Mouse (Mus musculus) MEL (cell line): Measurements from ENCODE around the gene Msantd2. TPM values are rescaled to one million over a fixed set of nuclear protein-coding genes. Genes with fewer than 3 reads are reported as not detected.
A peak's percentile ranks its signal among the peaks of the same experiment; 100 is the strongest.

Experiments
- DNase-seq: peaks from one replicate; pipeline ENCODE4 v3.0.0; 2011; ENCODE audit warnings: low read depth, low spot score
- H3K27ac ChIP-seq: 2 replicates; pipeline ENCODE4 v1.5.1; 2012; ENCODE audit warnings: low read depth, mild to moderate bottlenecking, control low read depth, low read length, moderate library complexity; ENCODE audit not compliant: control insufficient read depth
- H3K27me3 ChIP-seq, 2 experiments: fragments of 150-350 bp in 1 of 2; sonication (generic) in 1 of 2; 2 replicates each; pipeline ENCODE4 v1.6.1; 2012; ENCODE audit warnings: low read length in 2 of 2, mild to moderate bottlenecking in 2 of 2, improper control_type of control experiment in 1 of 2, moderate library complexity in 1 of 2; ENCODE audit not compliant: insufficient read depth in 2 of 2, control insufficient read depth in 1 of 2
- H3K36me3 ChIP-seq, 2 experiments: 2 replicates each; pipeline ENCODE4 v1.6.1; 2012 to 2014; ENCODE audit warnings: low read length in 2 of 2, improper control_type of control experiment in 1 of 2, inconsistent platforms in 1 of 2, mild to moderate bottlenecking in 1 of 2; ENCODE audit not compliant: insufficient read depth in 2 of 2, control insufficient read depth in 1 of 2
- H3K4me1 ChIP-seq, 2 experiments: fragments of 150-350 bp in 1 of 2; sonication (generic) in 1 of 2; 2 replicates each; pipeline ENCODE4 v1.6.1; 2012; ENCODE audit warnings: low read length in 2 of 2, improper control_type of control experiment in 1 of 2, mild to moderate bottlenecking in 1 of 2; ENCODE audit not compliant: insufficient read depth in 2 of 2, control insufficient read depth in 1 of 2
- H3K4me3 ChIP-seq, 2 experiments: fragments of 150-350 bp in 1 of 2; sonication (generic) in 1 of 2; 2 replicates each; pipeline ENCODE4 v1.5.1; 2012; ENCODE audit warnings: low read depth in 2 of 2, low read length in 2 of 2, mild to moderate bottlenecking in 2 of 2, moderate library complexity in 2 of 2, control low read depth in 1 of 2, improper control_type of control experiment in 1 of 2; ENCODE audit not compliant: control insufficient read depth in 1 of 2, insufficient read depth in 1 of 2
- H3K79me2 ChIP-seq: 2 replicates; pipeline ENCODE4 v1.6.1; 2012; ENCODE audit warnings: mild to moderate bottlenecking, low read length, moderate library complexity; ENCODE audit not compliant: control insufficient read depth, poor library complexity, insufficient read depth
- H3K9ac ChIP-seq: 2 replicates; pipeline ENCODE4 v1.6.1; 2012; ENCODE audit warnings: low read depth, mild to moderate bottlenecking, control low read depth, low read length, moderate library complexity; ENCODE audit not compliant: control insufficient read depth, poor library complexity, severe bottlenecking
- H3K9me3 ChIP-seq: fragments of 150-350 bp; sonication (generic); replicated peaks from 2 replicates; pipeline ENCODE4 v1.6.1; 2012; ENCODE audit warnings: mild to moderate bottlenecking, low read length, improper control_type of control experiment, moderate library complexity; ENCODE audit not compliant: insufficient read depth
- CHD1 ChIP-seq: IDR thresholded peaks from 2 replicates; pipeline ENCODE4 v1.6.1; 2012; ENCODE audit warnings: low read depth, mild to moderate bottlenecking, inconsistent platforms, low read length, improper control_type of control experiment
- CHD2 ChIP-seq: IDR thresholded peaks from 2 replicates; pipeline ENCODE4 v1.6.1; 2011; ENCODE audit warnings: low read length, improper control_type of control experiment
- CTCF ChIP-seq, 3 experiments: IDR thresholded peaks in 2 of 3; conservative IDR thresholded peaks in 1 of 3; 2 replicates each; pipeline ENCODE4 v1.5.1; 2011 to 2012; ENCODE audit warnings: low read length in 3 of 3, low read depth in 2 of 3, mild to moderate bottlenecking in 2 of 3, improper control_type of control experiment in 1 of 3, inconsistent platforms in 1 of 3, mixed read lengths in 1 of 3, moderate library complexity in 1 of 3; ENCODE audit not compliant: control insufficient read depth in 1 of 3, insufficient read depth in 1 of 3, poor library complexity in 1 of 3, severe bottlenecking in 1 of 3
- EP300 ChIP-seq, 2 experiments: IDR thresholded peaks; 2 replicates each; pipeline ENCODE4 v1.6.1; 2011; ENCODE audit warnings: improper control_type of control experiment in 2 of 2, low read length in 2 of 2, low read depth in 1 of 2, mild to moderate bottlenecking in 1 of 2
- GABPA ChIP-seq: IDR thresholded peaks from 2 replicates; pipeline ENCODE4 v1.6.1; 2012; ENCODE audit warnings: low read depth, mild to moderate bottlenecking, inconsistent platforms, low read length, improper control_type of control experiment, moderate library complexity
- HCFC1 ChIP-seq: IDR thresholded peaks from 2 replicates; pipeline ENCODE4 v1.6.1; 2012; ENCODE audit warnings: low read depth, mild to moderate bottlenecking, inconsistent platforms, low read length, improper control_type of control experiment, moderate library complexity
- MAFK ChIP-seq: IDR thresholded peaks from 2 replicates; pipeline ENCODE4 v1.6.1; 2011; ENCODE audit warnings: low read depth, mild to moderate bottlenecking, low read length, improper control_type of control experiment, borderline replicate concordance
- MEF2A ChIP-seq: IDR thresholded peaks from 2 replicates; pipeline ENCODE4 v1.6.1; 2014; ENCODE audit warnings: low read depth, mild to moderate bottlenecking, inconsistent platforms, low read length, improper control_type of control experiment; ENCODE audit not compliant: poor library complexity, insufficient replicate concordance, severe bottlenecking; ENCODE audit errors: extremely low read depth
- MYC ChIP-seq: IDR thresholded peaks from 2 replicates; pipeline ENCODE4 v1.6.1; 2011; ENCODE audit warnings: low read depth, mild to moderate bottlenecking, low read length, improper control_type of control experiment, moderate library complexity
- NRF1 ChIP-seq: IDR thresholded peaks from 2 replicates; pipeline ENCODE4 v1.6.1; 2014; ENCODE audit warnings: low read depth, mild to moderate bottlenecking, inconsistent platforms, low read length, improper control_type of control experiment, moderate library complexity; ENCODE audit not compliant: poor library complexity, insufficient read depth, severe bottlenecking
- RAD21 ChIP-seq: IDR thresholded peaks from 2 replicates; pipeline ENCODE4 v1.6.1; 2011; ENCODE audit warnings: mild to moderate bottlenecking, low read depth, low read length, improper control_type of control experiment
- RCOR1 ChIP-seq: IDR thresholded peaks from 2 replicates; pipeline ENCODE4 v1.6.1; 2012; ENCODE audit warnings: low read depth, mild to moderate bottlenecking, inconsistent platforms, low read length, improper control_type of control experiment
- SIN3A ChIP-seq: IDR thresholded peaks from 2 replicates; pipeline ENCODE4 v1.6.1; 2012; ENCODE audit warnings: low read length, improper control_type of control experiment, inconsistent platforms
- SMC3 ChIP-seq: IDR thresholded peaks from 2 replicates; pipeline ENCODE4 v1.6.1; 2011; ENCODE audit warnings: low read depth, low read length, improper control_type of control experiment
- TCF12 ChIP-seq: IDR thresholded peaks from 2 replicates; pipeline ENCODE4 v1.6.1; 2014; ENCODE audit warnings: low read depth, mild to moderate bottlenecking, inconsistent platforms, low read length, improper control_type of control experiment, moderate library complexity
- UBTF ChIP-seq: IDR thresholded peaks from 2 replicates; pipeline ENCODE4 v1.6.1; 2012; ENCODE audit warnings: low read depth, mild to moderate bottlenecking, inconsistent platforms, low read length, improper control_type of control experiment, moderate library complexity, borderline replicate concordance; ENCODE audit not compliant: insufficient read depth
- ZC3H11A ChIP-seq: IDR thresholded peaks from 2 replicates; pipeline ENCODE4 v1.6.1; 2012; ENCODE audit warnings: low read depth, mild to moderate bottlenecking, inconsistent platforms, low read length, improper control_type of control experiment
- ZMIZ1 ChIP-seq: IDR thresholded peaks from 2 replicates; pipeline ENCODE4 v1.6.1; 2012; ENCODE audit warnings: low read depth, mild to moderate bottlenecking, inconsistent platforms, low read length, improper control_type of control experiment, moderate library complexity
- polyA plus RNA-seq, 2 experiments: library from polyadenylated mRNA; stranded (reverse) in 1 of 2; unstranded in 1 of 2; fragments of >175 nt in 1 of 2; fragments of >200 nt in 1 of 2; gene quantifications; 2 replicates each; pipeline versions ENCODE4 v1.2.1 to v1.2.4; 2012; ENCODE audit warnings: low replicate concordance in 2 of 2, low read depth in 1 of 2; ENCODE audit not compliant: insufficient read length in 2 of 2, insufficient read depth in 1 of 2, missing spikeins in 1 of 2
- total RNA-seq: library from RNA; depleted of rRNA; stranded (reverse); fragments of 300-350 nt; gene quantifications from 2 replicates; pipeline ENCODE4 v1.2.3, GENCODE M21; 2012

Msantd2 gene
- total and polyA plus RNA-seq, 3 experiments = 15.5 to 26.2 TPM; not detected in 1

DNA sequence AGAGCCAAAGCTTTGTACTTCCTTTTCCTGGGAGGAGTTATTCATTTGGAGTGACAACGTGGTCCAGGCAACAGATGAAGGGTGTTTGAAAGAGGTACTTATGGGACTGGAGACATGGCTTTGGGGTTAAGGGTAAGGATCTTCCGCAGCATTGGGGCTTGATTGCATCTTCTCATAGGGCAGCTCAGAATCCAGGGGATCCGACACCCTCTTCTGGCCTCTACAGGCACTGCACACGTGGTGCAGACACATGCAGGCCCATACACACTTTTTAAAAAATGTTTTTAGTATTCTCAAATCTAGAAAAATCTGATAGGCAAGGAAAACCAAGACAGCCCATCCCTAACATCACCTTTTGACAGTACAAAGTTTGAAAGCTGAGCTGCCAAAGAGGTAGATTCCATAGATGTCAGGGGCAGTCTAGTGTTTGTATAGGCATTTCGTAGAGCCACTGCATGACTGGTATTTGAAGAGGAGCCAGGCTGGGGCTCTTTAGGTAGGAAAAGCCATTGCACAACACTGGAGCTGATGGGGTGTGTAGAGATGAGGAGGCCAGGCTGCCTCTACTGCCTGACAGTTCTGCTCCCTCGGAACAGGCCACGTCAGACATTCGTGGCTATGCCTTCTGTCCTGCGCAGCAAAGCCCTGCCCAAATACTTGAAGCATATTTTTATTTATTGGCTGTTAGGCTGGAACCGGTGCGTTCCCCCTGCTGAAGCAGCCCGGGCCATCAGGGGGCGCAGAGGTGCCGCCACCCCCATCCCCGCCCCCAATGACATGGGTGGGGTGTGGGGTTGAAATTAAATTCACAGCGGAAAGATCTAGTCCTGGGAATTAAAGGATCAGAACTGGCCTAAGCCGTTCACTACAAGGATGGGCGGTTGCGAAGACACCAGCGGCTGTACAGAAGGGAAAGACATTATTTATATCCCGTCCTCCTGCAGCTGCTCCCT is 37.6 kb downstream of the Msantd2 start:
- Histone ChIP-seq H3K4me1 (peaks cover 0 to 13% of the 10 kb centered on the region in 2 experiments; a peak in 2 of 4 replicates), H3K9me3 (no peaks in the 10 kb centered on the region), H3K79me2 (no peaks in the 10 kb centered on the region), H3K27me3 (no peaks in the 10 kb centered on the region), H3K4me3 (no peak overlapping the region), H3K36me3 (no peaks in the 10 kb centered on the region; a peak in 3 of 4 replicates), H3K9ac (no peak overlapping the region), H3K27ac (no peak overlapping the region)
- TF ChIP-seq RAD21 = peak; percentile 15
- no peak for TF ChIP-seq MEF2A
- TF ChIP-seq CTCF (IDR thresholded peaks at IDR 0.05 in 2 of 3, conservative IDR thresholded peaks at IDR 0.05 in 1 of 3; ENCODE audit: control insufficient read depth in 1 of 3, insufficient read depth in 1 of 3, low read depth in 2 of 3, low read length in 3 of 3, poor library complexity in 1 of 3, severe bottlenecking in 1 of 3) = peak; percentile 38 to 43 (median 38)
- TF ChIP-seq MAFK = no peak
- TF ChIP-seq SIN3A = no peak
- TF ChIP-seq MYC = no peak
- TF ChIP-seq ZMIZ1 = no peak
- TF ChIP-seq ZC3H11A = no peak
- no peak for TF ChIP-seq GABPA
- no peak for TF ChIP-seq RCOR1
- no peak for TF ChIP-seq HCFC1
- peak; percentile 28; the same call in 1 of the 2 replicates for TF ChIP-seq SMC3
- TF ChIP-seq CHD1 = no peak
- no peak for TF ChIP-seq EP300 (IDR thresholded peaks at IDR 0.05; ENCODE audit: low read depth in 1 of 2, low read length in 2 of 2)
- TF ChIP-seq TCF12 = no peak
- TF ChIP-seq CHD2 = no peak
- TF ChIP-seq NRF1 = no peak
- TF ChIP-seq UBTF = no peak
- DNase-seq = peak; percentile 23
